Comparison of ENCODE assay signal across 12 mouse cellular contexts in genomic region chr11:22481639-22482361, GRCm38 (mm10). TPM values are rescaled to one million over a fixed set of nuclear protein-coding genes. Genes with fewer than 3 reads are reported as not detected.
DNase-seq lines count a peak whose midpoint lies in the region; ATAC-seq and TF ChIP-seq lines count a peak whose summit lies in the region.
"Had no signal": no experiment of that assay in that cellular context is flagged by ENCODE, and none has a peak within 500 bp of the region (broad histone marks: within the 10 kb centered on the region; RNA-seq: fewer than 3 reads in every experiment).

No protein-coding gene starts in this region.

- no peaks in the 10 kb centered on the region for H3K36me3 ChIP-seq in heart, embryonic 12.5 days
- H3K36me3 ChIP-seq in midbrain, embryonic 14.5 days (ENCODE audit: control insufficient read depth, insufficient read depth, low read length) = no peaks in the 10 kb centered on the region
- H3K36me3 ChIP-seq in midbrain, embryonic 10.5 days = no peaks in the 10 kb centered on the region
- H3K36me3 ChIP-seq in limb, embryonic 14.5 days (ENCODE audit: control insufficient read depth, insufficient read depth, low read length) = no peaks in the 10 kb centered on the region

- WGBS in heart, embryonic 12.5 days = 83% methylated on average over 1 of the region's 1 CpGs
- WGBS in midbrain, embryonic 14.5 days = 87% methylated on average over 1 of the region's 1 CpGs
- 94% methylated on average over 1 of the region's 1 CpGs for WGBS in midbrain, embryonic 10.5 days
- WGBS in limb, embryonic 14.5 days = 69% methylated on average over 1 of the region's 1 CpGs

- H3K27ac ChIP-seq in heart, embryonic 12.5 days (ENCODE audit: poor library complexity, severe bottlenecking) = no peak overlapping the region
- no peak overlapping the region for H3K27ac ChIP-seq in midbrain, embryonic 14.5 days (replicated peaks; ENCODE audit: low read depth, low read length)
- H3K27ac ChIP-seq in midbrain, embryonic 10.5 days (replicated peaks) = no peak overlapping the region
- H3K27ac ChIP-seq in limb, embryonic 14.5 days (replicated peaks; ENCODE audit: low read depth, low read length) = peak overlapping the region; percentile 85
- H3K27ac ChIP-seq: macrophage had no signal

- H3K4me3 ChIP-seq in heart, embryonic 12.5 days = no peak overlapping the region
- no peak overlapping the region for H3K4me3 ChIP-seq in midbrain, embryonic 14.5 days (replicated peaks; ENCODE audit: low read depth, low read length)
- no peak overlapping the region for H3K4me3 ChIP-seq in midbrain, embryonic 10.5 days
- H3K4me3 ChIP-seq in limb, embryonic 14.5 days (replicated peaks; ENCODE audit: low read length) = no peak overlapping the region

- no peaks in the 10 kb centered on the region for H3K27me3 ChIP-seq in heart, embryonic 12.5 days (replicated peaks)
- H3K27me3 ChIP-seq in midbrain, embryonic 14.5 days (ENCODE audit: control insufficient read depth, insufficient read depth, low read length) = no peaks in the 10 kb centered on the region
- H3K27me3 ChIP-seq in midbrain, embryonic 10.5 days (ENCODE audit: low read depth, poor library complexity, severe bottlenecking) = no peaks in the 10 kb centered on the region
- no peaks in the 10 kb centered on the region for H3K27me3 ChIP-seq in limb, embryonic 14.5 days (ENCODE audit: control insufficient read depth, insufficient read depth, low read length)

- H3K4me2 ChIP-seq in heart, embryonic 12.5 days = no peak overlapping the region
- no peak overlapping the region for H3K4me2 ChIP-seq in midbrain, embryonic 14.5 days (ENCODE audit: low read length)
- no peak overlapping the region for H3K4me2 ChIP-seq in limb, embryonic 14.5 days (replicated peaks; ENCODE audit: low read depth, low read length, severe bottlenecking)

- no peak for ATAC-seq in heart, embryonic 12.5 days (ENCODE audit: insufficient number of reproducible peaks, low FRiP score)
- ATAC-seq in midbrain, embryonic 14.5 days (ENCODE audit: low FRiP score, low TSS enrichment) = no peak
- ATAC-seq in limb, embryonic 14.5 days (ENCODE audit: low FRiP score, low read depth) = peak; percentile 85

- no peaks in the 10 kb centered on the region for H3K4me1 ChIP-seq in heart, embryonic 12.5 days (replicated peaks)
- H3K4me1 ChIP-seq in midbrain, embryonic 14.5 days (ENCODE audit: control insufficient read depth, insufficient read depth, low read length) = no peaks in the 10 kb centered on the region
- H3K4me1 ChIP-seq in midbrain, embryonic 10.5 days = no peaks in the 10 kb centered on the region
- H3K4me1 ChIP-seq in limb, embryonic 14.5 days (ENCODE audit: control insufficient read depth, insufficient read depth, low read length) = peaks cover 15% of the 10 kb centered on the region

- DNase-seq in heart, adult 11 months = peak; percentile 29
- peak; percentile 54 for DNase-seq in midbrain, embryonic 14.5 days
- DNase-seq in midbrain, embryonic 10.5 days (ENCODE audit: low spot score) = no peak
- DNase-seq in brain, embryonic 14.5 days (ENCODE audit: low read depth) = peak; percentile 66
- peak; percentile 73 for DNase-seq in limb, embryonic 14.5 days (ENCODE audit: low spot score)
- no peak for DNase-seq in layer of hippocampus, adult 18-20 months (ENCODE audit: low spot score in 2 of 2)
- no peak for DNase-seq in adrenal gland, adult 18-20 months (ENCODE audit: low spot score in 2 of 2)
- DNase-seq: cerebellum, postnatal 36 days; heart, postnatal 10 days; kidney, adult 2 months had no signal

- H3K9ac ChIP-seq in heart, embryonic 12.5 days = no peak overlapping the region
- H3K9ac ChIP-seq in midbrain, embryonic 14.5 days (replicated peaks; ENCODE audit: low read length) = no peak overlapping the region
- H3K9ac ChIP-seq in limb, embryonic 14.5 days (ENCODE audit: low read depth, low read length, severe bottlenecking) = no peak overlapping the region

- H3K9me3 ChIP-seq in heart, embryonic 12.5 days (replicated peaks) = 0 out of 2 replicates have a peak, but pooled peaks cover 2% of the 10 kb centered on the region
- no peaks in the 10 kb centered on the region for H3K9me3 ChIP-seq in midbrain, embryonic 14.5 days (ENCODE audit: control insufficient read depth, low read length)
- H3K9me3 ChIP-seq in midbrain, embryonic 10.5 days (replicated peaks) = no peaks in the 10 kb centered on the region
- H3K9me3 ChIP-seq in limb, embryonic 14.5 days (ENCODE audit: control insufficient read depth, low read length) = no peaks in the 10 kb centered on the region

- no peak for TF ChIP-seq CTCF in brain, embryonic 14.5 days (IDR thresholded peaks at IDR 0.05; ENCODE audit: borderline replicate concordance, extremely low read depth, insufficient read depth, insufficient read length)

- no peak for TF ChIP-seq POLR2A in brain, embryonic 14.5 days (IDR thresholded peaks at IDR 0.05; ENCODE audit: borderline replicate concordance, extremely low read depth, insufficient read depth, insufficient read length, poor library complexity, severe bottlenecking)
- no peak for TF ChIP-seq POLR2A in limb, embryonic 14.5 days (IDR thresholded peaks at IDR 0.05; ENCODE audit: borderline replicate concordance, extremely low read depth, insufficient read depth, insufficient read length)

RNA-seq across cellular contexts. Expression of gene Tmem17, which starts 30.1 kb away (rescaled TPM):
- 10.8 TPM in 2 replicates for polyA plus RNA-seq in heart, embryonic 12.5 days (2016; fragmentation: Nextera tagmentation; extraction: Ambion mirVana)
- 23.5 and 24.4 TPM in 2 replicates for polyA plus RNA-seq in midbrain, embryonic 14.5 days (2014; fragmentation: Nextera tagmentation; extraction: Ambion mirVana)
- 15.1 and 17.1 TPM in 2 replicates for polyA plus RNA-seq in midbrain, embryonic 10.5 days (2016; fragmentation: Nextera tagmentation; extraction: Ambion mirVana)
- polyA plus RNA-seq in brain, embryonic 14.5 days (2012; rRNA removed) = 13.5 and 14.4 TPM in 2 replicates
- 10.4 and 12.8 TPM in 2 replicates for polyA plus RNA-seq in limb, embryonic 14.5 days (2012; rRNA removed)
- polyA plus RNA-seq in limb, embryonic 14.5 days (2014; fragmentation: Nextera tagmentation; extraction: Ambion mirVana) = 16.1 and 16.4 TPM in 2 replicates
- 1 to 10 TPM; 4.5 to 4.7 TPM for total RNA-seq in layer of hippocampus, adult 18-20 months (2021)
- 1 to 10 TPM; 1.9 to 2.0 TPM for total RNA-seq in adrenal gland, adult 18-20 months (2021)

Comparison
In these comparisons a context has a peak if more than half of its experiments do, and no peak if none do; other contexts are left out.
1. DNase-seq: peak in heart, adult 11 months (single experiment), midbrain, embryonic 14.5 days (single experiment), brain, embryonic 14.5 days (single experiment) and limb, embryonic 14.5 days (single experiment); none in midbrain, embryonic 10.5 days (single experiment), layer of hippocampus, adult 18-20 months (0 of 2) and adrenal gland, adult 18-20 months (0 of 2).